Mouse (Mus musculus) heart, postnatal 0 days (tissue): ENCODE results near the gene Ccnd1.

ENCODE experiments used
- CTCF ChIP-seq: IDR thresholded peaks from 2 replicates; pipeline ENCODE4 v1.5.1; 2016; ENCODE audit warnings: antibody characterized with exemption, control low read depth, low read depth
- EP300 ChIP-seq: IDR thresholded peaks from 2 replicates; pipeline ENCODE4 v1.6.1; 2016; ENCODE audit warnings: antibody characterized with exemption, low read depth

- TF ChIP-seq EP300 (0 out of 2 replicates have a peak, but pooled peaks have one; percentile 55), CTCF (no peak)
These were observed 1.6 kb upstream of the Ccnd1 start for GRCm38 (mm10) chr7:144941242-144941831.
